Mouse (Mus musculus) mammary gland, adult 2 months (tissue): Measurements from ENCODE around the gene Dock1. TPM values are rescaled to one million over a fixed set of nuclear protein-coding genes. Genes with fewer than 3 reads are reported as not detected.

ENCODE experiments used
- polyA plus RNA-seq: library from polyadenylated mRNA; depleted of rRNA; stranded (reverse); fragments of >200 nt; gene quantifications from 2 replicates; pipeline ENCODE4 v1.2.3, GENCODE M21; 2012; ENCODE audit warnings: low replicate concordance; rRNA removed

Dock1 gene
- polyA plus RNA-seq, result 7.9 and 11.4 TPM in 2 replicates

DNA sequence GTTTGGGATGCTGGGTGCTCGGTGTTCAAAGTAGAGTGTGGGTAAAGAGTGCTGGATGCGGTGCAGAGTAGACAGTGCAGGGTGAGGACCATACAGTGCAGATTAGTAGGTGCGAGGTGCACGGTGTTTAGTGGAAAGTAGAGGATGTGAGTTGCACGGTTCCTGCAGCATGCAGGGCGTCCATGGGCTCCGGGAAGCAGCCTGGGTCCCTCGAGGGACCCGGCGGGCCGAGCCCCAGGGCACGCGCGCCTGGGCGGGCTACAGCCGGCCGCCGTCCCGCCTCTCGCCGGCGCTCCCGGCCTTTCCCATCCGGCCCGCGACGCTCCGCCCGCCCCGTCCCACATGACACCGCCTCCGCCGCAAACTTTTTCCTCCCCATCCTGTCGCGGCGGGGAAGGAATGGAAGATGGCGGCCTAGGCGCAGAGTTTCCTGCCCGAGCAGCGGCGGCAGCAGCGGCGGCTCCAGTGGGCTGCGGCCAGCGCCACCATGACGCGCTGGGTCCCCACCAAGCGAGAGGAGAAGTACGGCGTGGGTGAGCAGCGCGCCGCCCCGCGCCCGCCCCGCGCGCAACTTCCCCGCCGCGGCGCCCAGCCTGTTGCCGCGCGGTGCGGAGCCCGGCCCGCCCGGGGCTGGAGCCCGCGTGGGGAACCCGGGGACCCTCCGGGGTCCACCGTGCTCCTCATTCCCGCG lies at the start of gene Dock1:
Gene Dock1, plus strand, starts transcription at position 343 of the 691 bp plus-strand sequence.

DNA sequence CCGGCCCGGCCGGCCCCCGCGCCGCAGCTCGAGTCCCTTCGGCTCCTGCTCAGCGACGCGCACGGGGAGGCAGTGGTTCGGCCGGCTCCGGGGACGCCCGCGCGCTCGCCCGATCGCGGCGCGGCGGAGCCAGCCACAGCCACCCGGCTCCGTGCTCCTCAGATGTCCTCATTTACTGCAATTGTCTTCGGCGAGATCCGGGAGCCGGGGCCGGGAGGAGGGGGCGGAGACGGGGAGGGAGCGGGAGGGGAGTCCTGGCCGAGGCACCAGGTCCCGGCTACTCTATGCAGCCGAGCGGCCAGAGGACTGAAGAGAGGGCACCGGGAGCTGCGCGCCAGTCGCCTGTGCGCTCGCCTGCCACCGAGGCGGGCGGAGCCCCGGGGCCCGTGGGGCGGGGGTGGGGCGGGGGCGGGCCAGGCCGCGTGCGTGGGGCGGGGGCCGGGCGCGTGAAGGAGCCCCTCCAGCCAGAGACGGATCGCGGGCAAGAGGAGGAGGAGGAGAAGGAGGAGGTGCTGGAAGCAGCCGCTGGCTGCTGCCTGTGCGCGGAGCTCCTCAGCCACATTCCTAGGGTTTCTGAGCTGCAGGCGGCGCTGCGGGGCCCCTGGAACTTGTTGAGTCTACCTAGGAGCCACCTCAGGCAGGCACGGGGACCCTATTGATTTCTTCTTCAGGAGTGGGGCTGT lies 267.6 kb downstream of the Dock1 start, which contains the start of gene Fam196a:
Gene Fam196a, minus strand, starts transcription at position 504 of the 683 bp plus-strand sequence.

